Mouse (Mus musculus): ENCODE measurements around the gene Cdr2l.

Cdr2l gene

DNA sequence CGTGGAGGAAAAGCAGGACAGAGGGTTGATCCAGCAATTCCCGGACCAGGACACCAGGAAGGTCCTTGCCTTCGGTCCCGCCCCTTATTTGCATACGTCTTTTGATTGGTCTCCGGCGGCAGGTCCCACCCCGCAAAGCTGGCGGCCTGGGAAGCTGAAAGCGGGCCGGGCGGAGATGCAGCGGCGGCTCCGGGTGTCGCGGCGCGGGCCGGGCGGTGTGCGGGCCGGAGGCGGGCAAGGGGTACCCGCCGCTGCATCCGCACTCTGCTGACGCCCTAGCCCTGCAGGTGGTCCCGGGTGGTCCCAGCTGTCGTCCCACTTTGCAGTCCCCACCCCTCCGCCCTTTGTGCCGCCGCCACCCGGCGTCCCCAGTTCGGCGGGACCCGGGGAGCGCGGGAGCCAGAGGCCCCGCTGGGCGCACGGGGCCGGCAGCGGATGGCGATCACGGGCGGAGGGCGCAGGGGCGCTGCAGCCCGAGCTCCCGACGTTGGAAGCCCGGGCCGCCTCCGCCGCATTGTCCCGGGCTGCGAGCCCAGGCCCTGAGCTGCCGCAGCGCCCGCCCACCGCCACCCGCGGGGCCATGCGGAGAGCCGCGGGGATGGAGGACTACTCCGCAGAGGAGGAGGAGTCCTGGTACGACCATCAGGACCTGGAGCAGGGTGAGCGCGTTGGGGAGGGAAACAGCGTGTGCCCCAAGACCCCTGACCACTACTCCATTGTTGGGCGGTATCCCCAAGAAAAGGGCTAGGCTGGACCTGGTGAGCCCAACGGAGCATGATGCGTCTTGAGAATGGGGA lies at the start of gene Cdr2l:
Cdr2l (plus strand) TSS at position 174 of the 797 bp plus-strand sequence.
- DNase-seq (ENCODE audit: low spot score in 2 of 2), result peak; percentile 93 to 94

GRCm38 (mm10) chr11:115334531-115334930 lies 47.2 kb upstream of the Cdr2l start, which contains the start of gene Otop3:
Gene Otop3, plus strand, starts transcription at chr11:115334731.
- no peak for DNase-seq (ENCODE audit: low spot score in 2 of 2)

DNA sequence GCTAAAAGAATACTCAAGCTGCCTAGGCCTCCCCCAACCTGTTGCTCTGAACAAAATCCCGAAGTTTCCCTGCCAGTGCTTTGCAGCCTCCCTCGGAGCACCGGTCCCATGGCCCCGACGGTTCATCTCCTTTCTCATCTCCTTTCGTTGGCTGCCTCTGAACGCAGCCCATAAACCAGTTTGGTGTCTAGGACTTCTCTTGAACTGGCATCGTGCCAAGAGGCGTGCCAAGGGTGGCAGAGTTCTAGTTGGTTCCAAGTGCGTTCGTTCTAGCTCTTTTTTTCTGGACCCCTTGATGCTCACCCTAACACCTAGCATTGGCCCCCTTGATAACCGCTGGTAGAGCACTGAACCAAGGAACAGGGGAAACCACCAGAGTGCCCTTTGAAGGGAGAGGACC lies 46.5 kb upstream of the Cdr2l start:
- peak in 1 of 2 experiments; percentile 53 for DNase-seq (ENCODE audit: low spot score in 2 of 2)

GRCm38 (mm10) chr11:115336115-115336514 lies 45.6 kb upstream of the Cdr2l start:
- DNase-seq (ENCODE audit: low spot score in 2 of 2), result no peak

- DNase-seq (ENCODE audit: low spot score in 2 of 2), result no peak
Measured at GRCm38 (mm10) chr11:115337350-115337749, 44.4 kb upstream of the Cdr2l start.

DNA sequence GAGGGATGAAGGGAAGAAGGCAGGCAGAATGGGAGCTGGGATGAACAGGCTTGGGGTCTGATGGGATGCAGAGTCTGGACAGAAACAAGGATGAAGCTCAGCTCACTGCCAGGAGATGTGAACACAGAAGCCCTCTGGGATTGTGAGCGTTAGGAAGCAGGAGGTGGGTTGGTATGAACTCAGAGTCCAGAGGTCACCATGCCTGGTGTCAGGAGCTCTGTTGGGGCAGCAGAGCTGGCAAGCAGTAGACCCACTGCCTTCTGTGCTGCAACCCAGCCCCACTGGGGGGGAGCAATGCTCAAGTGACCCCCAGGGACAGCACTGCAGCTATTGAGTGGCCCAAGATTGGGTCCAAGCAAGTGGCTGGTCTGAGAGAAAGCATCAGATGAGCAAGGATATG lies 43.9 kb upstream of the Cdr2l start:
- DNase-seq (ENCODE audit: low spot score in 2 of 2), result no peak

DNA sequence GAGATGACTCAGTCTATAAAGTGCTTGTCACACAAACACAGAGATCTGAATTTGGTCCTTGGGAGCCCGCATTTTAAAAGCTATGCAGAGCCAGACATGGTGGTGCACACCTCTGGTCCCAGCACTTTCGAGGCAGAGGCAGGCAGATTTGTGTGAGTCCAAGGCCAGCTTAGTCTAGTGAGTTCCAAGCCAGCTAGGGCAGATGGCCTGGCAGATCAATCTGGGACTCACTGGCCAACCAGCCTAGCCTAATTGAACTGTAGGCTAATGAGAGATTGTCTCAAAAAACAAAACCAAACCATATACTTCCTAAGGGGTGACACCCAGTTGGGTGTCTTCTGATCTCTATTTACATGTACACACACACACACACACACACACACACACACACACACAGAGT lies 40.5 kb upstream of the Cdr2l start:
- DNase-seq (ENCODE audit: low spot score in 2 of 2), result no peak

DNA sequence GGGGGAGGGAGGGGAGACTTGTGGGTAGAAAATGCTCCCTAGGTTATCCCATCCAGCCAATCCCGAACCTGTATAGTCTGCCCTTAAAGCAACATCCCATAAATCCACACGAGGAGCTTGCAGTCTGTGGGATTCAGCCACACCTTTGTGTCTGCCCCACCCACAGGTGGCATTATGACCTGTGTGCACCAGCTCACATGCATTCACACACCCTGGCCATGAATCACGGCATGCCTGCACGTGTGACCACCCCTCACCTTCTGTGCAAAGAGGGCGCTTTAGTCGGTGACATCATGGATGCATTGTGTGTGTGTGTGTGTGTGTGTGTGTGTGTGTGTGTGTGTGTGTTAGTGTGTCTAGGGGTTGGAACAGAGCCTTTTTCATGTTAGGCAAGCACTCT lies 39.9 kb upstream of the Cdr2l start:
- DNase-seq (ENCODE audit: low spot score in 2 of 2), result no peak

- DNase-seq (ENCODE audit: low spot score in 2 of 2), result no peak
Measured at GRCm38 (mm10) chr11:115344967-115345366, 36.7 kb upstream of the Cdr2l start.

GRCm38 (mm10) chr11:115345515-115345914 lies 36.2 kb upstream of the Cdr2l start:
- DNase-seq (ENCODE audit: low spot score in 2 of 2), result no peak

DNA sequence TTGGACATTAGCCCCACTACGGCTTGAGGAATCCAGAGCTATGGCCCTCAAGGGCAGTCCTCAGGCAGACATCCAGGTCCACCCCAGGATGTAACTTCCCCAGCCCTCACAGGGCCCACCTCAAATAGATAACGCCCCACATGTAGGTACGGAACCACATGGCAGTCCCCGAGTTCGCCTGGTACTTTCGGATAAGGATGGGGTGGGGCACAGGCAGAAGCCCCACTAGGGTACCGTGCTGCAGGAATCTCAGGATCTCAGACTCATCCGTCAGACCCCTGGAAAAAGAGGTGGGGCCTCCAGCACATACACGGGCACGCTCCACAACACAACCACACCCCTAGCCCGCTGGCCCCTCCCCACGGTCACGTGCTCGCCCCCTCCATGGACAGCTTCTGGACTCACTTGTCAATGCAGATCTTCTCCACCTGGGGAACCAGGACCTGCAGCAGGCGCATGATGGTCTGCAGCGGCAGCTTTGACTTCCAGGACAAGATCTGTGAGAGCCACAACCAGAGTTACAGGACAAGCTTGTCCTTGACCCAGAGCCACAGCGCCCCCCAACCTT lies 33.0 kb upstream of the Cdr2l start:
- no peak for DNase-seq (ENCODE audit: low spot score in 2 of 2)

DNA sequence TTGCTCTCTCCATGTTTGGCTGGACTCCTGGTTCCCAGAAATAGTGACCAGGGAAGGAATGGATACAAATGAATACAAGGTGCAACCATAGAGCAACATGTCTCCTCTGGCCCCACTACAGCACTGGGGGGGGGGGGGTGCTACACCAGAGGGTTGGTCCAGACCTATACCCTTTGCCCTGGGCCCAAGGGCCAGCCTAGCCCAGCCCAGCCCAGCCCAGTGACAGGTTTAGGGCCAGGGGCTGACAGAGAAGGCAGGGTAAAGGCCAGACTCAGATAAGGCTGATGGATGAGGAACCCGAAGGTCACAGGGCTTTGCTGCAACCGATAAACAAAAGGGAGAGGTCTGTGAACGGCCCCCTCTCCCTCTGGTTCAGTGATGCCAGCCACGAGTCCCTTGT lies 31.7 kb upstream of the Cdr2l start:
- no peak for DNase-seq (ENCODE audit: low spot score in 2 of 2)

DNA sequence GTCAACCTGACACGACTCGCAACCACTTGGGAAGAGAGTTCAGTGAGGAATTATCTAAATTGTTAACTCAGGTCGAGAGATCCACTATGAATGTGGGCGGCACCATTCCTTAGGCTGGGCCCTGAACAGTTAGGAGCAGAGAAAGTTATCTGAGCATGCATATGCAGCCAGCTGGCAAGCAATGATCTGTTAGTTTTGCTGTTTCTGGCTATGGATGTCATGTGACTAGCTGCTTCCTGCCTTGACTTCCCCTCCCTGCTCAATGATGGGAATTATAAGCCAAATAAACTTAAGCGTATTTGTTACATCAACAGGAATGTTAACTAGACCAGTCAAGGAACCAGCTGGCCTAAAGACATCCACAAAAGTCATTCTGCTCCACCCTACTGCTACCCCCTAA lies 28.3 kb upstream of the Cdr2l start:
- DNase-seq (ENCODE audit: low spot score in 2 of 2), result no peak

DNA sequence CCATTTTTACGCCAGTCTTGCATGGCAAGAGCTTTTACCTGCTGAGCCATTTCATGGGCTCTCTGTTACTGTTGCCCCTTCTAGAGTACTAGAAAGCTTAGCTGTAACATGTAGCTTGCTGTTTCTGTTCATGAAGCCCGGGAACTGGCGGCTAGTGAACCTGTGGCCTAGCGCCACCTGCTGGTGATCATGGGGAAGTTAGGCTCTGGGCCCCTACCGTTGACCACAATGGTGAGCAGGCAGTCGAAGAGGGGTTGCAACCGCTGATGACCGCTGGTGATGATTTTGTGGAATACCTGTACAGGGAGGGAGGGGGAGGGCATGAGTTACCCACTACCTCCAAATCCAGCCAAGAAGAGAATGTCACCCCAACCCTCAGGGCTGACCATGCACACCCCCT lies 27.5 kb upstream of the Cdr2l start:
- DNase-seq (ENCODE audit: low spot score in 2 of 2), result peak; percentile 77 to 84

DNA sequence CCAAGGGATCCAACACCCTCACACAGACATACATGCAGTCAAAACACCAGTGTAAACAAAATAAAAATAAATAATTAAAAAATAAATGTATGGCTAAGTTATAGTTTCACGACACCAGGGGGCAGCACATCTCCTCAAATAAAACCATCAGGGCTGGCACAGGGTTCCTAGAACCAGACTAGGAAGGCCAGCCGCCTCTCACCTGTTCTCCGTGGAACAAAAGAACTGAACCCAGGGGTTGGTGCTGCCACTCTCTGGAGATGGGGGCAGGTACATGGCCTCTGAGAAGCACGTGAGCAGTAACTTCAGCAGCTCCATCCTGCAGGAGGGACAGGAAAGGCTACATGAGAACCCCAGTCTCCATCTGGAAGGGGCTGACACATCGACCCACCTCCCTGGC lies 23.2 kb upstream of the Cdr2l start:
- DNase-seq (ENCODE audit: low spot score in 2 of 2), result peak; percentile 70 to 81

- no peak for DNase-seq (ENCODE audit: low spot score in 2 of 2)
Measured at GRCm38 (mm10) chr11:115359293-115359692, 22.4 kb upstream of the Cdr2l start.

DNA sequence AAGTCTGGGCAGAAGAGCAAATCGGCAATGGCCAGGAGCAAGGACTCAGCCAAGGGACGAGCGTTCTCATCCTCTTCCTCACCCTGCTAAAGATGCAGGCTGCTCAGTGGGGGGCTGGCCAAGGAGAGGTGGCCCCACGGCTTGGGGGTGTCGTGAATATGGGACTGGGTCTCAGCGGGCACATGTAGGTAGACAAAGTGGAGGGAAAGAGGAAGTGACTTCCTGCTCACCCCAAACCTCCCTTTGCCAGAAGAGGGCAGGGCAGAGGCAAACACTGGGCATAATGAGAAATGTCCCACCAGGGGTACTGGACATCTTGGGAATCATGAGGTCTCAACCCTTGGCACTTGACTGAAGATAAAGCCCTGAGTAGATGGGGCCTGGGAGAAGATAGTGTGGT lies 22.0 kb upstream of the Cdr2l start:
- DNase-seq (ENCODE audit: low spot score in 2 of 2), result no peak

GRCm38 (mm10) chr11:115364136-115364535 lies 17.6 kb upstream of the Cdr2l start:
- DNase-seq (ENCODE audit: low spot score in 2 of 2), result no peak

DNA sequence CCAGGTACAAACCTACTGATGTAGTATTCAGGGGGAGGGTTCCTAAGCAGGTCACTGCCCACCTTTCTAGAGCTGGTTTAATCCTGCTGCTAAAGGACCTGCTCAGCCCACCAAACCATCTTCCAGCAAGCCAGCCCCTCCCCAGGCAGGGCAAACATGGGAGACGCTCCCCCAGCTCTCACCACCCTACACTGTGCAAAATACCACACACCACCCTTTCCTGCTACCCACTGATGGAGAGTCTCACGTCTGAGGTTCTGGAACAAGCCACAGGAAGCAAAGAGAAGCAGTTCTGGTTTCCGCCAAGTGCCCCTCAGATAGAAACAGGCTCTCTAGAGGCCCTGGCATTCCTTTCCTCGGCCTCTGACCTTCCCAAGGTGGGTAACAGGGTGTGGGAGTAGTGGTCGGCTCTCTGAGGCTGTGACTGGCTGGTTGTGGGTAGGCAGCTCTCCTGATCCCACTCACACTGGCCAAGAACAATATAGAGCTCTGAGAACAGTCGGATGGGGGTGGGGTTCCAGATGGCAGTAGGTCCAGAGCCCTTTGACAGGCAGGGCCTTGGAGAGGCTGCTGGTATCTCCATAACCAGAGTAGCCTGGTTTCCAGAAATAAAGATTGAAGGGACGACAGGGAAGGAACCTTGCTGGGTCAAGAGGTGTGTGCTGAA lies 15.5 kb upstream of the Cdr2l start:
- DNase-seq (ENCODE audit: low spot score in 2 of 2), result no peak

DNA sequence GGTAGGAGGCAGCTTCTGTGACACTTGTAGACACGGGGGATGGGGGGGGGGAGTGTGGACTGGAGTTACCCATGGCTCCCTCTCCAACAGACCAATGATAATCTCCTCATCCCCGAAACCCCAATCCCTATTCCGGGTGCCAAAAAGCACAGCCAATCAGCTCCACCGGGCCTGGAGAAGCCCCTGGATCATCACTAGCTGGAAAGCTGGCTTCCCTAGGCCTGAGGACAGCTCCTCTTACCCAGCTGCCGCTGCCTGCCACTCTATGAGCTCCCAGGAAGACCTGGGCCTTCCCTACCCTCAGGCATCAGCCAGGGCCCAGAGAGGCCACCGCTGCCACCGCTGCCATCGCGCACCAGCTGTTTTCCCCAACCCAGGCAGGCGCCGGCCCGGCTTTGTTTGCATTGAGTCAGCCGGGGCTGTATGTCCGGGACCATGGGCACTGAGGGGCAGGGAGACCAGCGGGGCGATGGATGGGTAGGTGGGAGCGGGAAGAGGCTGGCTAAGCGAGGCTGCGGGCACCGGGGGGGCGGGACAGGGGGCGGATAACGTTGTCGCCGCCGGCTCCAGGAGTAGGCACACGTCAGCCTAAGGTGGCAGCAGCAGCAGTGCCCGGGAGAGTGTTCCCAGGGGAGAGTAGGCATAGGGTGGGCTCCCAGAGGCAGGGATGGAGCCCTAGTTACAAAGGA lies 14.9 kb upstream of the Cdr2l start:
- DNase-seq (ENCODE audit: low spot score in 2 of 2), result peak; percentile 83 to 88

- peak; percentile 88 to 89 for DNase-seq (ENCODE audit: low spot score in 2 of 2)
Measured at GRCm38 (mm10) chr11:115367395-115367944, 14.2 kb upstream of the Cdr2l start, which contains the start of gene Hid1. Gene Hid1, minus strand, starts transcription at chr11:115367756.

GRCm38 (mm10) chr11:115370368-115370767 lies 11.3 kb upstream of the Cdr2l start:
- no peak for DNase-seq (ENCODE audit: low spot score in 2 of 2)
